Mouse (Mus musculus) CH12.LX (cell line): ENCODE measurements at regions not wholly inside any gene's neighbourhood (a gene's known extent, or its start where the extent isn't known, plus 50 kb on each side); places are given as distances from the start of the nearest gene placed in this dataset.
"Not testable (repeated sequence)": the region's sequence is repeated elsewhere in the genome, so short reads cannot be mapped to it uniquely, and the experiment has no call there.

ENCODE experiments used
- DNase-seq: peaks from one replicate; pipeline ENCODE4 v3.0.0-alpha.2; 2013; ENCODE audit errors: extremely low read depth
- H3K27ac ChIP-seq: 2 replicates; pipeline ENCODE4 v1.5.1; 2012; ENCODE audit warnings: low read depth, mild to moderate bottlenecking, control low read depth, moderate library complexity; ENCODE audit not compliant: insufficient read depth
- H3K27me3 ChIP-seq: replicated peaks from 2 replicates; pipeline ENCODE3; 2012; ENCODE audit warnings: inconsistent platforms
- H3K36me3 ChIP-seq, 2 experiments: replicated peaks in 1 of 2; 2 replicates each; pipeline versions ENCODE3 to v1.6.1; 2012; ENCODE audit warnings: inconsistent platforms in 1 of 2, low read length in 1 of 2, mild to moderate bottlenecking in 1 of 2, mixed read lengths in 1 of 2, moderate library complexity in 1 of 2; ENCODE audit not compliant: control insufficient read depth in 1 of 2, insufficient read depth in 1 of 2
- H3K4me1 ChIP-seq, 2 experiments: 2 replicates each; pipeline ENCODE4 v1.6.1; 2012; ENCODE audit warnings: inconsistent platforms in 1 of 2, moderate library complexity in 1 of 2; ENCODE audit not compliant: insufficient read depth in 2 of 2, control insufficient read depth in 1 of 2
- H3K4me2 ChIP-seq: 2 replicates; pipeline ENCODE4 v1.6.1; 2012; ENCODE audit warnings: low read depth, mild to moderate bottlenecking, control low read depth; ENCODE audit not compliant: poor library complexity, insufficient read depth, severe bottlenecking
- H3K4me3 ChIP-seq, 3 experiments: fragments of 150-350 bp in 1 of 3; sonication (generic) in 1 of 3; replicated peaks in 1 of 3; 2 replicates each; pipeline versions ENCODE3 to v1.5.1; 2011 to 2012; ENCODE audit warnings: low read depth in 2 of 3, low read length in 2 of 3, mild to moderate bottlenecking in 2 of 3, moderate library complexity in 2 of 3, control low read depth in 1 of 3, improper control_type of control experiment in 1 of 3, inconsistent platforms in 1 of 3, mixed read lengths in 1 of 3; ENCODE audit not compliant: poor library complexity in 1 of 3
- H3K79me2 ChIP-seq: replicated peaks from 2 replicates; pipeline ENCODE4 v1.6.1; 2012; ENCODE audit warnings: mild to moderate bottlenecking, moderate library complexity; ENCODE audit not compliant: control insufficient read depth, poor library complexity, insufficient read depth, severe bottlenecking; ENCODE audit errors: extremely low read depth
- H3K9ac ChIP-seq: 2 replicates; pipeline ENCODE4 v1.6.1; 2012; ENCODE audit warnings: low read depth, mild to moderate bottlenecking, control low read depth, moderate library complexity; ENCODE audit not compliant: insufficient read depth
- H3K9me3 ChIP-seq: replicated peaks from 2 replicates; pipeline ENCODE3; 2012; ENCODE audit warnings: low read length, inconsistent platforms, mixed read lengths
- CHD1 ChIP-seq: IDR thresholded peaks from 2 replicates; pipeline ENCODE4 v1.6.1; 2012; ENCODE audit warnings: low read depth, low read length, improper control_type of control experiment, inconsistent platforms
- ETS1 ChIP-seq: conservative IDR thresholded peaks from 2 replicates; pipeline ENCODE4 v1.6.1; 2012; ENCODE audit warnings: low read depth, mild to moderate bottlenecking, inconsistent platforms, low read length, improper control_type of control experiment, moderate library complexity
- JUN ChIP-seq: IDR thresholded peaks from 2 replicates; pipeline ENCODE4 v1.6.1; 2011; ENCODE audit warnings: low read depth, mild to moderate bottlenecking, low read length, improper control_type of control experiment, moderate library complexity; ENCODE audit not compliant: insufficient read depth
- JUND ChIP-seq: conservative IDR thresholded peaks from 2 replicates; pipeline ENCODE4 v1.6.1; 2011; ENCODE audit warnings: low read depth, low read length, improper control_type of control experiment
- KAT2A ChIP-seq: IDR thresholded peaks from 2 replicates; pipeline ENCODE4 v1.6.1; 2012; ENCODE audit warnings: low read length, improper control_type of control experiment, inconsistent platforms; ENCODE audit not compliant: insufficient replicate concordance
- MAFK ChIP-seq: IDR thresholded peaks from 2 replicates; pipeline ENCODE4 v1.6.1; 2011; ENCODE audit warnings: low read length, improper control_type of control experiment; ENCODE audit not compliant: insufficient replicate concordance
- MAX ChIP-seq: IDR thresholded peaks from 2 replicates; pipeline ENCODE4 v1.6.1; 2011; ENCODE audit warnings: low read length, improper control_type of control experiment
- MEF2A ChIP-seq: IDR thresholded peaks from 2 replicates; pipeline ENCODE4 v1.6.1; 2014; ENCODE audit warnings: low read depth, mild to moderate bottlenecking, inconsistent platforms, low read length, improper control_type of control experiment, borderline replicate concordance
- MXI1 ChIP-seq: IDR thresholded peaks from 2 replicates; pipeline ENCODE4 v1.6.1; 2011; ENCODE audit warnings: mild to moderate bottlenecking, low read depth, low read length, improper control_type of control experiment
- NRF1 ChIP-seq: IDR thresholded peaks from 2 replicates; pipeline ENCODE4 v1.6.1; 2014; ENCODE audit warnings: low read depth, mild to moderate bottlenecking, inconsistent platforms, low read length, improper control_type of control experiment, moderate library complexity
- POLR2A ChIP-seq: IDR thresholded peaks from 2 replicates; pipeline ENCODE4 v1.6.1; 2011; ENCODE audit warnings: low read depth, mild to moderate bottlenecking, improper control_type of control experiment, low read length
- RAD21 ChIP-seq: IDR thresholded peaks from 2 replicates; pipeline ENCODE4 v1.6.1; 2011; ENCODE audit warnings: low read depth, mild to moderate bottlenecking, low read length, improper control_type of control experiment, moderate library complexity
- SIN3A ChIP-seq: IDR thresholded peaks from 2 replicates; pipeline ENCODE4 v1.6.1; 2012; ENCODE audit warnings: low read length, improper control_type of control experiment, inconsistent platforms
- SMC3 ChIP-seq: IDR thresholded peaks from 2 replicates; pipeline ENCODE4 v1.6.1; 2011; ENCODE audit warnings: low read depth, low read length, improper control_type of control experiment
- TCF12 ChIP-seq: IDR thresholded peaks from 2 replicates; pipeline ENCODE4 v1.6.1; 2014; ENCODE audit warnings: low read depth, mild to moderate bottlenecking, inconsistent platforms, low read length, improper control_type of control experiment
- UBTF ChIP-seq: IDR thresholded peaks from 2 replicates; pipeline ENCODE4 v1.6.1; 2012; ENCODE audit warnings: low read depth, mild to moderate bottlenecking, inconsistent platforms, low read length, improper control_type of control experiment, moderate library complexity
- ZKSCAN1 ChIP-seq: IDR thresholded peaks from 2 replicates; pipeline ENCODE4 v1.6.1; 2012; ENCODE audit warnings: low read depth, inconsistent platforms, low read length, improper control_type of control experiment, borderline replicate concordance
- ZMIZ1 ChIP-seq: IDR thresholded peaks from 2 replicates; pipeline ENCODE4 v1.6.1; 2012; ENCODE audit warnings: low read depth, mild to moderate bottlenecking, inconsistent platforms, low read length, improper control_type of control experiment
- ZNF384 ChIP-seq: IDR thresholded peaks from 2 replicates; pipeline ENCODE4 v1.6.1; 2012; ENCODE audit warnings: low read depth, low read length, improper control_type of control experiment, inconsistent platforms
- dilution Hi-C: fragments of 300-500 bp; cut with MboI; formaldehyde crosslinking; loops from 2 replicates; pipeline ENCODE4 v1.14.3; 2020; ENCODE audit warnings: low sequenced_read_pairs; ENCODE audit not compliant: extremely low pct_unique_long_range_greater_than_20kb, extremely low pct_ligation_motif_present
- in situ Hi-C: fragments of 300-500 bp; cut with MboI; formaldehyde crosslinking; loops from 3 replicates; pipeline ENCODE4 v1.14.3; 2019; ENCODE audit warnings: low sequenced_read_pairs, low pct_ligation_motif_present, low pct_unique_long_range_greater_than_20kb, mixed read lengths

- H3K36me3 ChIP-seq = no peaks in the 10 kb centered on the region
- no peak overlapping the region for H3K4me2 ChIP-seq
- H3K4me3 ChIP-seq = no peak overlapping the region
- DNase-seq = no peak
- no peaks in the 10 kb centered on the region for H3K4me1 ChIP-seq
- no peak overlapping the region for H3K27ac ChIP-seq
- H3K27me3 ChIP-seq = no peaks in the 10 kb centered on the region
- TF ChIP-seq MAX (no peak), KAT2A (no peak), UBTF (no peak), ZMIZ1 (no peak), CHD1 (no peak), MXI1 (no peak), MEF2A (no peak), JUND (no peak), JUN (no peak)
- H3K9ac ChIP-seq = no peak overlapping the region
- in situ Hi-C loops (no loop called here), dilution Hi-C loops (no loop called here)
- no peaks in the 10 kb centered on the region for H3K79me2 ChIP-seq
- peaks cover 46% of the 10 kb centered on the region for H3K9me3 ChIP-seq
Observed at GRCm38 (mm10) chr11:13040584-13040983, 575.8 kb upstream of the Cobl start.

DNA sequence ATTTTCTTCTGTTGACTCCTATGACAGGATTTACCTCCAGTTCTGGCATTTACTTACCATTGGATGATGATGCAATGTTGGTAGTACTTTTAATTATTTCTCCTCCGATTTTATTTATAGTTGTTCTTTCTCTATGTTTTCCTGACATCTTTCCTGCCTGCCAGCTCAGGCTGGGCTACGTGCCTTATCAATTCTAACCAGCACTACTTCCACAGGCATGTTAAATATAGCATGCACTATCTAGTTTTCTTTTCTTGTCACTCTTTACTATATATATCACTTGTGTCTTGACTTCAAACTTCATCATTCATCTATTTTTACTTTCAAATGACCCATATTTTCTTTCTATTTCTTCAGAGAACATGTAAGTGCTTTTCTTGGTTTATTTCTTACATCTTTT lies 567.7 kb upstream of the Cobl start:
- DNase-seq = no peak
- H3K4me2 ChIP-seq = no peak overlapping the region
- dilution Hi-C loops (no loop called here), in situ Hi-C loops (no loop called here)
- H3K36me3 ChIP-seq = no peaks in the 10 kb centered on the region
- no peak overlapping the region for H3K27ac ChIP-seq
- H3K79me2 ChIP-seq = no peaks in the 10 kb centered on the region
- H3K4me1 ChIP-seq = no peaks in the 10 kb centered on the region
- no peak overlapping the region for H3K9ac ChIP-seq
- TF ChIP-seq SIN3A (no peak), POLR2A (no peak), NRF1 (no peak), ZNF384 (no peak), MAX (no peak), MAFK (no peak), RAD21 (no peak), TCF12 (no peak), JUN (no peak), ETS1 (no peak), SMC3 (no peak), ZKSCAN1 (no peak), KAT2A (no peak), MEF2A (no peak)
- peaks cover 25% of the 10 kb centered on the region for H3K9me3 ChIP-seq
- no peaks in the 10 kb centered on the region for H3K27me3 ChIP-seq
- H3K4me3 ChIP-seq = no peak overlapping the region

DNA sequence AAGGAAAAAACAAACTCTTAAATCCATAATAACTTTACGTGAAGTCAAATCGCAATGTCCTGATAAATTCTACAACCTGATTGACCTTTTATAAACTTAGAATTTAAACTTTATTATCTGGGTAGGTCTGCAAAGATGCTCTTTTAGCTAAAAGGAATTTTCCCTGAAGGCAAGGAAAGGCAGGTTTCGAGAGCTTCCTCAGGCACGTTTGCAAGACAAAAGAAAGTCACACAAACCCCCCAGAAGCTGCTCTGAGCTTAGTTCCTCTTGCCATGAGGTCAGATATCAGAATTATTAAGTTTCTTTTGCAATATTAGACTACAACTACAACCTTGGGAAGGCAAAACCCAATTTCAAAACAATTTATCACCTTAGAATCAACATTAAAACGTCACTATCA lies 544.1 kb upstream of the Cobl start:
- in situ Hi-C loops, H3K27me3 ChIP-seq, H3K36me3 ChIP-seq, DNase-seq, H3K4me1 ChIP-seq, dilution Hi-C loops, H3K9ac ChIP-seq, H3K79me2 ChIP-seq, H3K27ac ChIP-seq, H3K4me2 ChIP-seq, H3K4me3 ChIP-seq: not testable (repeated sequence)
- H3K9me3 ChIP-seq = peaks cover 16% of the 10 kb centered on the region

- H3K4me3 ChIP-seq, H3K4me1 ChIP-seq, H3K79me2 ChIP-seq, DNase-seq, H3K36me3 ChIP-seq, H3K27me3 ChIP-seq, in situ Hi-C loops, dilution Hi-C loops, H3K4me2 ChIP-seq, H3K9ac ChIP-seq, H3K27ac ChIP-seq: not testable (repeated sequence)
- H3K9me3 ChIP-seq = peaks cover 34% of the 10 kb centered on the region
Observed at GRCm38 (mm10) chr11:13006461-13006961, 541.8 kb upstream of the Cobl start.
